Mouse (Mus musculus): ENCODE measurements around the gene Ankrd39. TPM values are rescaled to one million over a fixed set of nuclear protein-coding genes. Genes with fewer than 3 reads are reported as not detected.

The Ankrd39 gene
- polyA plus RNA-seq, 1 experiment: 6.4 TPM

DNA sequence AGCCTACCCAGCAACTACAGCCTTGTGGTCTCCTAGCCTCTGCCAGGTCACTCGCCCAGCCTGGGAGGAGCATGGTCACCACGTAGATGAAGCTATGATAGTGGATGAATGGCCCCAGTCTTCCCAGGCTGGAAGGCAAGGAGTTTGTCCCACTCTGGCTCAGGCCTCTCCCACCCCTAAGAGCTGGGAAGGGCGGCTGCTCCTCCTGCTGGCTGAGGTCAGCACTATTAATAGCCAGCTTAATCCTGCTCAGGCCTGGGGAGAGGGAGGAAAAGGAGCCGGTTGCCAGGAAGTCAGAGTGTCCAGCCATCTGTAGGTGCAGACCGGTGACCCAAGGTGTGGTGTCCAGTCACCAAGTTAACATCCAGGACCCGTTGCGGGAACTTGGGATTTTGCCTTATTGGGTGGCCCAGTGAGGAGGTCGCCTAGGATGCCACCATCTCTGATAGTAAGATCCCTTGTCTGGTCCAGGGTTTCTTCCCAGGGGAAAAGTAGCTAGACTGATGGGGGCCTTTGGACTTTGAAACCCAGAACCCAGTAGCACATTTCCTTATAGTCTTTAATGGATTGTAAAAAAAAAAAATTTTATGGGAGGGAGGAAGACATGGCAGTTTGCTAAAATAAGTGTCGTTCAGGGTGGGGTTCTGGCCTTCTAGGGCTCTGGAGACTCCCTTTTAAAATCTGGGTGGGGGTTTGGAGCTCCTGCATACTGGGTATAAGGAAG, 54.7 kb downstream of the Ankrd39 start:
- Histone ChIP-seq H3K36me3 (ENCODE audit: control insufficient read depth, insufficient read depth, low read length, poor library complexity, severe bottlenecking) (no peaks in the 10 kb centered on the region), H3K27ac (ENCODE audit: insufficient read depth, low read length) (no peak overlapping the region), H3K9ac (ENCODE audit: low read depth, poor library complexity, severe bottlenecking) (no peak overlapping the region), H3K27me3 (ENCODE audit: control insufficient read depth, insufficient read depth, low read length, poor library complexity, severe bottlenecking) (no peaks in the 10 kb centered on the region), H3K9me3 (replicated peaks; ENCODE audit: control insufficient read depth, insufficient read depth, low read length, poor library complexity, severe bottlenecking) (no peaks in the 10 kb centered on the region), H3K4me1 (ENCODE audit: control insufficient read depth, insufficient read depth, low read length) (no peaks in the 10 kb centered on the region), H3K4me3 (ENCODE audit: low read depth, low read length) (no peak overlapping the region)
- TF ChIP-seq POLR2A (IDR thresholded peaks at IDR 0.05; ENCODE audit: insufficient read depth, low read length) (no peak), EP300 (IDR thresholded peaks at IDR 0.05; ENCODE audit: insufficient read depth, low read depth, low read length) (no peak), CTCF (IDR thresholded peaks at IDR 0.05; ENCODE audit: low read depth, low read length) (peak; percentile 40)

DNA sequence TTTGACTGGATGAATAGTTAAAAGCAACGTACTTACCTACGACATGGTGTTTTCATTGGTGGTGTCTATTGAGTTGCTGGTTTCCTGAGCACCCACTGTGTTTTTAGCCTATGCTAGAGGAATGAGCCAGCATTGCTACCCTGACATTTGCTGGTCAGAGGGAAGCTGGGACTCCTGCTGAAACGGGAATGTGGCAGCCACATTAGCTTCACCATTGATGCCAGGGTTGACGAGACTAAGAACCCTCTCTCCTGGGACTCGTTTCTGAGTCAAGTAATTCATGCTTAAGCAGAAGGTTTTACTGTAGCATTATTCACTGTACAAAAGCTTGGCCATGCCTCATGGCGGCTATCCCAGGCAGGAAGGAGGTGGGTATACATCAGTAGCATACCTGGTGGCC, 57.6 kb downstream of the Ankrd39 start:
- Histone ChIP-seq H3K36me3 (ENCODE audit: control insufficient read depth, insufficient read depth, low read length, poor library complexity, severe bottlenecking) (no peaks in the 10 kb centered on the region), H3K4me1 (ENCODE audit: control insufficient read depth, insufficient read depth, low read length) (no peaks in the 10 kb centered on the region), H3K27me3 (ENCODE audit: control insufficient read depth, insufficient read depth, low read length, poor library complexity, severe bottlenecking) (no peaks in the 10 kb centered on the region), H3K27ac (ENCODE audit: insufficient read depth, low read length) (no peak overlapping the region), H3K4me3 (ENCODE audit: low read depth, low read length) (no peak overlapping the region), H3K9ac (ENCODE audit: low read depth, poor library complexity, severe bottlenecking) (no peak overlapping the region), H3K9me3 (replicated peaks; ENCODE audit: control insufficient read depth, insufficient read depth, low read length, poor library complexity, severe bottlenecking) (no peaks in the 10 kb centered on the region)
- TF ChIP-seq CTCF (IDR thresholded peaks at IDR 0.05; ENCODE audit: low read depth, low read length): no peak
- TF ChIP-seq EP300 (IDR thresholded peaks at IDR 0.05; ENCODE audit: insufficient read depth, low read depth, low read length): no peak
- no peak for TF ChIP-seq POLR2A (IDR thresholded peaks at IDR 0.05; ENCODE audit: insufficient read depth, low read length)

Other genes starting within 250 kb of the Ankrd39 start
- gene Arid5a, start 239.7 kb downstream of the Ankrd39 start, polyA plus RNA-seq (2011; ENCODE audit: insufficient read depth, insufficient read length, low read depth, missing spikeins): 3.5 and 4.1 TPM in 2 replicates
- gene Kansl3, start 178.3 kb downstream of the Ankrd39 start, polyA plus RNA-seq (2011; ENCODE audit: insufficient read depth, insufficient read length, low read depth, missing spikeins): 48.2 and 48.4 TPM in 2 replicates
- gene Fer1l5, start 175.2 kb downstream of the Ankrd39 start, polyA plus RNA-seq (2011; ENCODE audit: insufficient read depth, insufficient read length, low read depth, missing spikeins): not detected in 2 replicates
- gene Lman2l, start 102.2 kb downstream of the Ankrd39 start, polyA plus RNA-seq (2011; ENCODE audit: insufficient read depth, insufficient read length, low read depth, missing spikeins): 26.9 and 27.4 TPM in 2 replicates
- gene Cnnm4, start 75.8 kb downstream of the Ankrd39 start, polyA plus RNA-seq (2011; ENCODE audit: insufficient read depth, insufficient read length, low read depth, missing spikeins): 4.7 and 5.4 TPM in 2 replicates
- 17.4 and 18.0 TPM in 2 replicates for gene Cnnm3, start 35.6 kb downstream of the Ankrd39 start, polyA plus RNA-seq (2011; ENCODE audit: insufficient read depth, insufficient read length, low read depth, missing spikeins)
- gene Ankrd23, start 10.6 kb downstream of the Ankrd39 start, polyA plus RNA-seq (2011; ENCODE audit: insufficient read depth, insufficient read length, low read depth, missing spikeins): 6.8 and 6.9 TPM in 2 replicates
- gene Gm42417, start 8.0 kb downstream of the Ankrd39 start, polyA plus RNA-seq (2011; ENCODE audit: insufficient read depth, insufficient read length, low read depth, missing spikeins): 1.2 TPM in 1 of 2 replicates, not detected in the other
- gene Sema4c, start 10.9 kb upstream of the Ankrd39 start, polyA plus RNA-seq (2011; ENCODE audit: insufficient read depth, insufficient read length, low read depth, missing spikeins): 6.5 and 11.2 TPM in 2 replicates
- 8.9 and 9.8 TPM in 2 replicates for gene Fam178b, start 135.7 kb upstream of the Ankrd39 start, polyA plus RNA-seq (2011; ENCODE audit: insufficient read depth, insufficient read length, low read depth, missing spikeins)
- 509 and 516 TPM in 2 replicates for gene Cox5b, start 144.0 kb upstream of the Ankrd39 start, polyA plus RNA-seq (2011; ENCODE audit: insufficient read depth, insufficient read length, low read depth, missing spikeins)
- gene 4933424G06Rik, start 162.7 kb upstream of the Ankrd39 start, polyA plus RNA-seq (2011; ENCODE audit: insufficient read depth, insufficient read length, low read depth, missing spikeins): 1.4 TPM in 1 of 2 replicates, not detected in the other
- 83.3 and 85.3 TPM in 2 replicates for gene Actr1b, start 167.0 kb upstream of the Ankrd39 start, polyA plus RNA-seq (2011; ENCODE audit: insufficient read depth, insufficient read length, low read depth, missing spikeins)
- gene Zap70, start 214.4 kb upstream of the Ankrd39 start, polyA plus RNA-seq (2011; ENCODE audit: insufficient read depth, insufficient read length, low read depth, missing spikeins): 0.68 and 1.5 TPM in 2 replicates

Data from ES-Bruce4 (cell line).